Mouse (Mus musculus): ENCODE measurements at regions not wholly inside any gene's neighbourhood (a gene's known extent, or its start where the extent isn't known, plus 50 kb on each side); places are given as distances from the start of the nearest gene placed in this dataset.
A peak's percentile ranks its signal among the peaks of the same experiment; 100 is the strongest.

DNA sequence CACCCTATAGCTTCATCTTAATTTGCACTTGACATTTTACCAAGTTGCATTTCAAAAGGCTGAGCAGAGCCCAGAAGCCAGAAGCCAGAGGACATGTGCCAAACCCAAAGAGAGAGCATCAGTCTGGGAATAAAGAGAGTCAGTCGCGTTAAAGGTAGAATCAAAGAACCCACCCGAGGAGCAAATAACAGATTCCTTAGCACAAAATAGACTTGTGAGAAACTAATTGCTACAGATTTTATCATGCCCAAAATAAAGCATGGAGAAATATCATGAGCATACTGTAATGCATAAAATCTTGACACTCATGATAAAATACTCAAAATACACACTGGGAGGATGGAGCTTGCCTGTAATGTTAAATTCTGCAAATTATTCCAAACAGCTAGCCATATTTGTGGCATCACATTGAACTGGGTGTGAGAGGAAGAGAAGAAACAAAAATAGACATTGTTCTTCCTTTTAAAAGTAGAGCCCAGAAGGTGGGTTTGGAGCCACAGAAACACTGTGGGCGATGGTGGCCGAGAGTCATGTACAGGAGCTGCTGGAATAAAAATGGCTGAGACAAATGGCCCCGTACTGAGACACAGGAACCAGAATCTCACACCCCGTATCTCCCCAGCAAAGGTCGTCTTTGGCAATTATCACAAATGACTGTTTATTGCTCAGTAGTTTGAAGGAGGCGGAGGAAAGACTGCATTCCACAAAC is 317.2 kb downstream of the Klf6 start:
- peak; percentile 30 to 50 for DNase-seq (ENCODE audit: low spot score in 2 of 2)

DNA sequence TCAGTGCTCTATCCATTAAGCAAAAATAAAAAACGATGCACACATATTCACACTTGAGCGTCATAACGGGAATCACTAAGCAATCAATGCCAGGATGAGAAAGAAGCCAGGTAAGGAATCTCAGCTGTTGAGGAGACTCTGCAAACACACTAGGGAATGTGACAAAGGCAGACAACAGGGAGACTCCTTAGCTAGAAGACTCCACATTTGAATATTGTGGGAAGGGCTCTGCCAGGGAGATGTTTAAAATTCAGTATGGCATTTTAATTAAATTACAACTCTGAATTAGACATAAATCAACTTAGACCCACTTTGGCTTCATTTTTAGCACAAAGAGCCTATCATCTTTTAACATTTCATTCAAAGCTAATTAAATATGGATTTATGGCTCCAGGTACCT is 327.9 kb downstream of the Klf6 start:
- DNase-seq (ENCODE audit: low spot score in 2 of 2) = peak in 1 of 2 experiments; percentile 5

DNA sequence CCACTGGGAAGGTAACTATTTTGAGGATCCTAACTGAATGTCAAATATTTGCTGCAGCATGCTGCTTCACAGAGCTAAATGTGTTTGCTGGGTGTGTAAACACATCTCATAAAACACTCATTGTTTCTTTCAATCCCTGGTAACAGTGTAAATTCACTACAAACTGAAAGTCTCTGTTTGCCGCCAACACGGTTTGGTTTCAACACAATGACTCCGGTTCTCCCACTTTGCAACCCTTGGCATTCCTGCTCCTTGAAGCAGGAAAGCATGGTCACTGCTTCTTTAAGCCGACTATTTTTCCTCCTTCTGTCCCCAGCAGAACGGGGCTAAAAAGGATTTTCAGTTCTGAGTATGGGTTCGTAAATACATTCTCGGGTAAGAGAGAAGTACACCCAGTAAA is 328.3 kb downstream of the Klf6 start:
- DNase-seq (ENCODE audit: low spot score in 2 of 2) = no peak

DNA sequence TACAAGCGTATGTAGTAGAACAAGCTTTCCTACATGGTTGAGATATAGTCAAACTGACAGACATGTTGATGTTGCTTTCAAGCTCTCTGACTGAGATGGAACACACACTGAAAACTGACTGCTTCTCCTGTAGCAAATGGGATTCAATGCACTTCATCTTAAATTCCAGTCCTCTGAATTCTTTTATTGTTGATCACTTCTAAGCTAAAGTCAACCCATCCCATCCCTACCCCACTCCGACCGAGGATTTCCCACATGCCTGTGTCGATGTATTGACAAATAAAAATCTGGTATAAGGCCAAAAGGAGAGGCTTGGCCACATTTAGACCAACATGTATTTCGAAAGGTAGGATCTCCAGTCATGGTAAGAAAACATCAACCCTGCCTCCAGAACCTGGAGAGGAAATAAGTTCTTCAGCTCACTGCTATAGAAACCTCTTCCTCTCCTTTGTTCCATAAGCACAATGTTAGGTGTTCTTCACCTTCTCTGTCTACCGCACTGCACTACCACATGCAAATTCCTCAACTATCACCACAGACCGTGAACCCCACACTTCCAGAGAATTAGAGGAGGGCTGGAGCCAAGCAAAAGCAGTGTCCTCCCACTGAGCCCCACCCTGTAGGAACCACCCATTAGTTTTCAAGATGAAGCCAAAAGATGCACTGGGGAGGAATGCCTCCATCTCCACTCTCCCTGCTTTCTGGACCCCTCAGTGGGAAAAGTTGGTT is 330.1 kb downstream of the Klf6 start:
- DNase-seq (ENCODE audit: low spot score in 2 of 2) = no peak

DNA sequence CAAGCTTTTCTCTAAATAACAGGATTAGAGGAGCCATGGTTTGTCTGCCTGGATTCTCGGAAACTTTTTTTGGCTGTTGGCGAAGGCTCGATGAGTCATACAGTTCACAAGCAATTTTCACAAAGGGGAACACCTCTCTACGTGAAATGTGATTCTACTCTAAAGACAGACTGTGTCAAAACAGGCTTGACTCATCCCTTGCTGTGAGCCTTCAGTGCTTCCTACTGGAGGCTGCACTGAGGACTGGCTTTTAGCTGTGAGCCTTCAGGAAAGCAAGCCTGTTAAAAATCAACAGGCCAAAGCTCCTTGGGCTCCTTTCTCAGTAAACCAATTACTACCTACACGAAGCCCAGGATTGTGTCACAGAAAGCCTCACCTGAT is 330.6 kb downstream of the Klf6 start:
- peak; percentile 57 to 61 for DNase-seq (ENCODE audit: low spot score in 2 of 2)

DNA sequence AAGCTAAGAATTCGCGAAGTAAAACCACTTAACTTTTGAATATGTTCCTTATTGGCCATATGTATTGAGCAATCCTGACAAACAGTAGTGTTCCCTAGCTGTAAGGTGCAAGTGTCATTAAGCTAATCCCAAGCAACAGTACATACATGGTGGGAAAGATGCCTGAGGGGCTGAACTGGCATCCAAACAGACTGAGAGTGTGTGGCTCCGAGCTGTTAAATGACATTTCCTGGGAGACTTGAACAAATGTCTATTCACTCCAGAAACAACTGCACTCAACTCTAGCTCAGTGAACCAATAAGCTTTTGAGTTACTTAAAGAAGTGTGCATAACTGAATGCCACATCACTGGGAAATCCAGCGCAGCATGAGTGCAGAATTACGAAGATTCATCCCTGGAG is 335.4 kb downstream of the Klf6 start:
- no peak for DNase-seq (ENCODE audit: low spot score in 2 of 2)

DNA sequence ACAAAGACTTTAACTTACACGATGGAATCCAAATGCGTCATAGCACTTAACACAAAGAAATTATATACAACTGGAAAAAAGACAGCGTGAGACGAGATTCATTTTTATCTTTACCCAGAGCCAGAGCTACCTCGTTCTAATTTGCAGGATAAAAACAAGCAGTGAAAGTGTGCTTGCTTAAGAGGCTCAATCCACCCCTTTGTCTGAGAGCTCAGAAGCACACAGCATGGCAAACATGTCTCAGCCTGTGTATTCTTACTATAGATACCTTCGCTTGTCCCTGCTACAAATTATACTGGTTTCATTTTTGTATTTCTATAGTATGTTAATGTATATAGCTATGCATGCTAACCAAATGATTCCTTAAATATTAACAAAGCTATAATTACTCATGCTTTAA is 337.8 kb downstream of the Klf6 start:
- DNase-seq (ENCODE audit: low spot score in 2 of 2) = no peak

DNA sequence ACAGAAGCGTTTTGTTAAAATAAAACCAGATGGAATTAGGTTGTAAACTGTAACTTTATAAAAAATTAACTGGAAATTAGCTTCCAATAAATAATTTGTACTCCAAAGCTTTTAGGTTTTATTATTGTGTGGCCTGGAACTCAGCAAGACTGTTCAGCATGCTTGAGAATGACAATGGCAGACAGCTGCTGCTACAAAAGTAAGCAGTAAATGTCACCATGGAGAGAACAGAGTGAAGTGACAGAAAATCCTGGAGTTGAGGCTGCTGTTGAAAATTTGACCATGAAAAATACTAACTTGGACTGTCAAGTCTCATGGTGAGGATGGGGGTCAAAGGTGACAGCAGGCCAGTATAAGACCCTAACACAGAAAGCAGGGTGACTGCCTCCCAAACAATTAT is 340.2 kb downstream of the Klf6 start:
- no peak for DNase-seq (ENCODE audit: low spot score in 2 of 2)

DNA sequence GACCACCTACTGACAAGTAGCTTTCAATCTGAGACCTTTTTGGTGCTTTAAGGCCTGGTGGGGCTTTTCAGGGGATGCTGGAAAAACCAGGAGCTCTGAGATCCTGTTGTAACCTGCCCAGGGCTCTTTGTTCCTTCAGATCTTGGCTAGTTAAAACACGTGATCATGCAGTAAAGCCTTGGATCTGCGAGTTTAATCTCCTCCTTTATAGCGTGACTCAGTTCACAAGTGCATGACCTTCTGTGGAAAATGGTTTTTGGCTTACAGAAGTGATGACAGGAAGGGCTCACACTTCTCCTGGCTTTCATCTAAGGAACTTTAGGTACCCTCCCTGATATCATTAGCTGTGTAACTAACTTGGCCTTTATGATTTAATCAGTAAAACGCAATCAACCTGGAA is 343.1 kb upstream of the Pitrm1 start:
- no peak for DNase-seq (ENCODE audit: low spot score in 2 of 2)

DNA sequence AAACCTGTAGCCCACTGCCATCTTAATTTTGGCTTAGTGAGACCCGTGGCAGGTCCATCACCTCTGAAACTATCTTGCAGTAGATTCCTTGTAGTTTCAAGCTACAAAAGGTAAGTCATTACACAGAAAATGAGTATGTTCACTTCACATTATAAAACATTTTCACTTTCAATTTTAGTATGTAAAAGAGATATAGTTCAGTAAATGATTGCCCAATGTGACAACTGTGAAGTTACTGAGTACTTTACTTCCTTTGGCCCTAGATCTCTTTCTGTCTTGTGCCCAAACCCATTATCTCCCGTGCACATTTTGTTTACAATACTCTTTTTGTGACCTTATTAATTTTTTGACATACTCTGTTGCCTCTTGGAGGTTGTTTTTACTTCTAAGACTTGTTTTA is 335.4 kb upstream of the Pitrm1 start:
- DNase-seq (ENCODE audit: low spot score in 2 of 2) = no peak

DNA sequence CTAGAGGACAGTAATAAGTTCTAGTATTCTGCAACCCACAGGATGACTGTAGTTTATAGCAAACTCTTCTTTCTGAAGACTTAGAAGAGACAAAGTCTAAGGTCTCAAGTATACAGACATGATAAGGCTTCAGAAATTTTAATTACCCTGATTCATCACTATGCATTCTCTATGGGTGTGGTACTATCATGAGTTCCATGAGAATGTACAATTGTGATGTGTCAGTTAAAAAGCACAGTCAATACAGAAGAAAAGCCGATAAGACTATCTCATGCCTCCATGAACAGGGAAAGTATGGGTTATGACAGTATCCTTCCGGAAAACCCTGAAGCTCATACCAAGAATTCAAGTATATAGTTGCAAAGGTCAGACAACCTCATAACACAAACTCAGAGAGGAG is 333.8 kb upstream of the Pitrm1 start:
- DNase-seq (ENCODE audit: low spot score in 2 of 2) = no peak

DNA sequence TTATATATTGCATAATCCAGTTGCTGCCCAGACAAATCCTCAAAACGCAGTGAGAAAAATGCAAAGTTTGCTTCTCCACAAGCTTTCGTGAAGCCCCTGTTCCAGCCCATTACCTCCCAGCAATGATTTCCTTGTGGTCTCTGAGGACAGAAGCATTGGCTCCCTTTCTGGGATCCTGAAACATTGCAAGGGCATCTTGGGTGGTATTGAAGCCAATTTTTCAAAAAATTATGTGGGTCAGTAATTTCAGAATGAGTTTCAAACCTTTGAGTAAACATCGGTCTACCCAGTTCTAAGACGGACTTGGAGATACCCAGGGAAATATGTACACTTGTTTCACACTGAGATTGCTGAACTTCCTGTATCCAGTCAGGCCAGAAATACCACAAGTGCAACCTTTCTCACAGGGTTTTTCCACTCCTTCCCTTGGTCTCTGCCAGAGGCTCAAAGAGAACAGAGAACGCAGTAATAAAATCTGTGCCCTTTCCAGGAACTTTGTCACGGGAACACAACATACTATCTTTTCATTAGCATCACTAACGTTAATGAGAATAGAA is 321.8 kb upstream of the Pitrm1 start:
- DNase-seq (ENCODE audit: low spot score in 2 of 2) = no peak

DNA sequence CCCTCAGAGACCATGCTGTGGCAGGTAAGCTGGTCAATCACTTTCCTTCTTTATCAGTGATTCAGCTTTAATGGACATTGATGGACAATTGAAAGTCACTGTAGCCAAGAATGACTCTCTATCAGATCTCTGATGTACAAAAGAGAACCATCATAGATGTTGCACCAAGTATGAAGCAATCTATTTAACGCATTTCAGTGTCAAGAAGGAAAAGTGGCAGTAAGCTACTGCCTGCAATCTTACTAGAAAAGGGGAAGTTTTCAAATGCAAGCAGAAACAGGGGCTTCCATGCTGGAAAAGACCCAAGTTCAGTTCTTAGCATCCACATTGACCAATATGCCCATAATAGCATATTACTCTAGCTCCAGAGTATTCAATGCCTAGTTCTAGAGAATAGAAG is 319.7 kb upstream of the Pitrm1 start:
- no peak for DNase-seq (ENCODE audit: low spot score in 2 of 2)

DNA sequence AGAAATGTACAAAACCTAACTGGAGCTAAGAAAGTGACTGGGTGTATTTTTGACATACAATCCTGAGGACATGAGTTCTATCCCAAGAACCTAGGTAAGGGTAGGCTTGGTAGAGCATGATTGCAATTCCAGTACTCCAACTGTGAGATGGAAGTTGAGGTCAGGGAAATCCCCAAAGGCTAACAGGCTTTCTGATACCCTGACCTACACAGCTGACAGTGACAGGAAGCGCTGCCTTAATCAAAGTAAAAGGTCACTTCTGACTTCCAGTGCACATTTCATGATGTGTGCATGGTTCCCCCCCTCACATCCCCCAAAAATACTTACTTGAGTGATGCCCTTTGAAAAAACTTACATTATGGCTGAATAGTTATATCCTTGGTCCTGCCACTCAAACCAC is 312.6 kb upstream of the Pitrm1 start:
- DNase-seq (ENCODE audit: low spot score in 2 of 2) = no peak

DNA sequence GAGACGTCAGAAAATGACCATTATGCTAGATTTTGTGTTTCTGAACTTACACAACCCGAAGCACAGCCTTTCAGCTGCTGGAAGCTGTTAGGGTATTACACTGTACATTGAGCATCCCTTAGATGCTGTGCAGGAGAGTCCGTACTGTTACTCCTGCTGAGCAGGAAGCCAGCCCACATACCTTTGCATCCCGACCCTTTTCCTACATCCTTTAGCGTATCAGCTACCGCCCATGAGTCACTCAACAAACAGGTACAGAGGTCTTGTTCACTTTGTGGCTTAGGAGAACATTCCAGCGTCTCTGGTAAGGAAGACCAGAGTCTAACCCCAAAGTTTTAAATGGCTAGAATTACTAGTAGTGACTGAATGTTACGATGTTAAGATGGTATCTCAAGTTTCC is 311.4 kb upstream of the Pitrm1 start:
- DNase-seq (ENCODE audit: low spot score in 2 of 2) = no peak

DNA sequence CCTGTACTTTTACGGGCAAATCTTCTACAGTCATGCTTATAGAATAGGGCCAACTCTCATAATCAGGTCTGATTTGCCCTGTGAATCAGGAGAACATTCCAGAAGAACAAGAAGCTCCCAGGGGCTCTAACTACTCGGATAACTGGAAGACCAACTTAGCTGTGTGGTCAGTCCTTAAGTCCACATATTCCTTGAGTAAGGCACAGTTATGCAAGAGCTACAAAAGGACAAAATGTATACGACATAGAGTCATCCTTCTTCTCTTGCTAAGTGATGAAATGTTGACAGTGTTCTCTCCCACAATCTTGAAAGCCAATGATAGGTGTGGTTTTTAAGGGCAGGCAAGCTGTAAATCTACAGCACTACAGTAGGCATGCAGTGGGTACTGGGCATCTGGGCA is 310.7 kb upstream of the Pitrm1 start:
- no peak for DNase-seq (ENCODE audit: low spot score in 2 of 2)

DNA sequence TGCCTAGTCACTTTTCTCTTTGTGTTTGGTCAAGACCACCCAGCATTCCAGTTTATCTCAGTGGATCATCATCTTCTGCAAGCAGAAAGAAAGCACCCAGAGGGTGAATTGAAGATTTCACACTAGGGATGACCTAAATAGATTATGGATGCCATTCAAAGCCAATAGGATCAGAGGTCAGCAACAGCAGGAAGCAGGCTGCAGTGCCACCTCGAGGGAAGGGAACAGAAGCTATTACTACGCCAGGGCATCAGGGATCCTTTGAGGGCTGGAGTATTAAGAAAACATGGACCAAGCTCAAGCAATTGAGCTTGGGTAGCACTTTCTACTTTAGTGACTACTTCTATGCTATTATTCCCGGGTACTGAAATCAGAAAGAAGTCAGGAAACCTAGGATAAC is 307.1 kb upstream of the Pitrm1 start:
- no peak for DNase-seq (ENCODE audit: low spot score in 2 of 2)

DNA sequence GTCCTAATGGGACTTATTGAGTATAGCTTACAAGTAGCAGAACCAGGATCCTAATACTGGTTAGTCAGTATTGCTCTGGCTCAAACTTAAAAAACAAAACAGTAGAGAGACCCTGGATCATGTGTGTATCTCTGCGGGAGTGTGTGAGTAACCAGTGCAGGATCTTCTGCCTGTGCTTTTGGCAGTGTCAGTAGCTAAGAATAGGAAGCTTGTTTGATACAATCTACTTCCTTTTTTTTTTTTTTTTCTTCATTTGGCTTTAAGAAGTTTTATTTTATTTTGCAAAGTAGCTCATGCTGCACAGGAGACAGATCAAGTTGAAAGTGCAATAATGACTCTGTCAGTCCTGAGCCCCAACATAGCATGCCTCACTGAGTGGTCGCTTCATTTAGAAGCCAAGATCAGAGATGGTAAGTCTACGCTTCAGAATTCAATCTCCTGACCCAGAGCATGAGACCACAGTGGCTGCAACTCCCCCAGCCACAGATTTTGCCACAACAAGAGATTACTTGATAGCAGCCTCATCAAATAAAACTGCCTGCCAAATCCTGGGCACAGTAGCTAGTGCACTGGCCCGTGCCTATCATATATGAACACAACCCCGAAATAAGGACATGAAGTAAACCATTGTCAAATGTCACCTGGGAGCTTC is 306.4 kb upstream of the Pitrm1 start:
- no peak for DNase-seq (ENCODE audit: low spot score in 2 of 2)

DNA sequence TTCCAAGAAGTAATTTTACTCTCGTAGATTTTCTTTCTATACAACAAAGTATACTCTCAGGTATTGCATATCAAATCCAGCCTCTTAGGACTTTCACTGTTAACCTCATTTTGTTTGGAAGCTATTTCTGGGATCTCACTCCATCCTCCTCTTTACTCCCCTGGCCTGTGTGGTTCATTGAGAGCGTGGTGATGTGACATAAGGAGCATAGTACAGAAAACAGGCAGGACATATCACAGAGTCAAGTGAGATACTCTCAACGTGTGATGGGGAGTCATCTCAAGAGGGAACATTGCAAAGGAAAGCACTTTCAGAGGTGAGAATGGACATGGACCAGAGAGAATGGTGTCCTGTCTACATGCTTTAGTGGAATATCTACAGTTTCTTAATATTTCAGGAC is 297.8 kb upstream of the Pitrm1 start:
- no peak for DNase-seq (ENCODE audit: low spot score in 2 of 2)

DNA sequence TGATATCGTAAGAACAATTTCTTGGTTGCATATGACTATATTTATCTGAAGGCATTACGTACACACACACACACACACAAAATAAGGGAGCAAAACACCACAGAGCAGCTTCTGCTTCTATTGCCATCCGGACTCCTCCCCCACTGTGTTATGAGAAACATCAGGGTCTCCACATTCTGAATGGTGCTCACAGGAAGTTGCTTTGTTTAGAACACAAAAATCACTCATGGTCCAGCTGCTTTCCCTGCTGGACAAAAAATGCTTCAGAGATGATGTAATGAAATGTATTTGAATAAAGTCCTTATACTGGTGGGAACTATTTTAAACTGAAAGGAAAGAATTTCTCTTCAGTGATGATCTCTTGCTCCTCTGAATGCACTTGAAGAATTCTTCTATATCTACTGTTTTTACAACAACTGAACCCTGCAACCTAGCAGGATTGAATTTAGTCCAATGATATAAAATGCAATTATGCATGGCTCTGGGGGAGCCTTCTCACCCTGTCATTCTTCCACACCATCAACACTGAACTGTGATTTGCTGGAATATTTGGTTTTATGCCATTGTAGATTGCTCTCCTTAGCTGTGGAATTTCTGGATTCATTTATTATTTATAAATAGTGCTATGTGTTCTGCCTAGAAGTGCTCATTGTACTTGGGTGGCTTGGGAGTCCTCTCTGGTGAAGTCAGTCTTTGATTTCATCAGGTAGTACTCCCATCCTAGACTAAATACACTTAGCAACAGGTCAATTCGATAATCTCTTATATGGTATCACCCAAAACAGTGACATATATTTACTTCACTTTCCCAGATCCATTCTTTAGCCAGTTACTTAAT is 296.7 kb upstream of the Pitrm1 start:
- DNase-seq (ENCODE audit: low spot score in 2 of 2) = no peak

DNA sequence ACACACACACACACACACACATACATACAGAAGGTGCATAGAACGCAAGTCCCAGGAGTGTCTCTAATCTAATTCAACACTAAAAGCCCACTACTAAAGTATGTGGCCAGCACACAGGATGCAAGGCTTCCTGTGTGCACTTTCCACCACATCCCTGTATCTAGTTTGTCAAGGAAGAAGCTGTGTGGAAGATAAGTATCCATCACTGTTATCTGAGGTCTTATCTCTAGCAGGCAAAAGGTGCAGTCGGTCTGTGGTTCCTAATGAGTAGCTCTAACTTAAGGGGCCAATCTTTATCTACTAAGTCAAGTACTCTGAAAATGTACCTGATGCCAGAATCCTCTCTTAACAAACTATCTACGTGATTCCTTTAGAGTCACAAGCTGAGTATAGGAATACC is 295.8 kb upstream of the Pitrm1 start:
- DNase-seq (ENCODE audit: low spot score in 2 of 2) = no peak

DNA sequence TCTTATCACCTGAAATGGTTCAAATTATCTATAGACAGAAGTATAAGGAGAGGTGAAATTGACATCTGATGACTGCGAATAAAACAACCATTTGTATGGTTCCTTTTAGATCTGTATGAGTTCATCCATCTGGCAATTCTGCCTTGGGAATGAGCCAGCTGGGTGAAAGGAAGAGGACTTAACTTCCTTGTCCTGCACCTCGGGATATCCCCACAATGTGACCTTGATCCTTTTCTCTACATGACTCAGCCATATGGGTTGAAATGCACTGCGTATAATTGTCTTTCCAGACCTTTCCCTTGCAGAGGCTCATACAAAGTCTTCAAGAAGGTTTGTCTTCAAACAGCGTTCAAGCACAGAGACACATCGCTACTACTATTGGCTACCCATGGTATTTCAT is 292.6 kb upstream of the Pitrm1 start:
- DNase-seq (ENCODE audit: low spot score in 2 of 2) = no peak

All from right cerebral cortex, adult 2 months (tissue).